Mouse (Mus musculus) intestine, embryonic 14.5 days (tissue): ENCODE data around the gene Ppp2r5c. TPM values are rescaled to one million over a fixed set of nuclear protein-coding genes. Genes with fewer than 3 reads are reported as not detected.

Experiments used
- ATAC-seq: fragments of 200-750 bp; cut with Nextera tagmentation; replicated peaks from 2 replicates; pipeline ENCODE4 v1.8.0; 2017; ENCODE audit warnings: low read depth, moderate number of reproducible peaks, moderate TSS enrichment, moderate library complexity; ENCODE audit not compliant: low FRiP score, low TSS enrichment
- DNase-seq: peaks from one replicate; pipeline ENCODE4 v3.0.0-alpha.2; 2018; ENCODE audit warnings: low spot score
- H3K27ac ChIP-seq: fragments of 300-500 bp; sonication (generic); 2 replicates; pipeline ENCODE4 v1.5.1; 2014; ENCODE audit warnings: low read depth, mild to moderate bottlenecking, control low read depth
- H3K27me3 ChIP-seq: fragments of 300-500 bp; sonication (generic); replicated peaks from 2 replicates; pipeline ENCODE4 v1.6.1; 2014; ENCODE audit warnings: low read length, control low read depth; ENCODE audit not compliant: control insufficient read depth, insufficient read depth
- H3K36me3 ChIP-seq: fragments of 300-500 bp; sonication (generic); 2 replicates; pipeline ENCODE4 v1.6.1; 2014; ENCODE audit warnings: low read length, control low read depth; ENCODE audit not compliant: control insufficient read depth, insufficient read depth
- H3K4me1 ChIP-seq: fragments of 300-500 bp; sonication (generic); replicated peaks from 2 replicates; pipeline ENCODE4 v1.6.1; 2014; ENCODE audit warnings: low read length, control low read depth, mixed read lengths; ENCODE audit not compliant: control insufficient read depth, insufficient read depth
- H3K4me2 ChIP-seq: fragments of 300-500 bp; sonication (generic); 2 replicates; pipeline ENCODE4 v1.6.1; 2014; ENCODE audit warnings: low read length
- H3K4me3 ChIP-seq: fragments of 300-500 bp; sonication (generic); 2 replicates; pipeline ENCODE4 v1.5.1; 2014; ENCODE audit warnings: low read depth, low read length, control low read depth, mixed read lengths
- H3K9ac ChIP-seq: fragments of 300-500 bp; sonication (generic); 2 replicates; pipeline ENCODE4 v1.6.1; 2014; ENCODE audit warnings: mild to moderate bottlenecking, low read length
- H3K9me3 ChIP-seq: fragments of 300-500 bp; sonication (generic); 2 replicates; pipeline ENCODE4 v1.6.1; 2016; ENCODE audit warnings: low read length, control low read depth; ENCODE audit not compliant: control insufficient read depth
- WGBS: fragments of 180-500 bp; shearing (Covaris S2); extraction: QIAGEN DNeasy Blood & Tissue Kit; methylation state at CpG from one replicate; pipeline ENCODE4 v1.1.7; 2014; 5-methylcytosine and 5-hydroxymethylcytosine counted together
- polyA plus RNA-seq: library from polyadenylated mRNA; unstranded; fragments of >200 nt; fragmentation: Nextera tagmentation; extraction: Ambion mirVana; gene quantifications from 2 replicates; pipeline ENCODE4 v1.2.1, GENCODE M21; 2014

Gene Ppp2r5c
- 153 and 170 TPM in 2 replicates for polyA plus RNA-seq

- ATAC-seq (peak; percentile 96), DNase-seq (peak; percentile 96)
- 0 out of 2 replicates have a peak, but pooled peaks cover 10% of the 10 kb centered on the region for H3K4me1 ChIP-seq
- under 1% methylated on average over 62 of the region's 86 CpGs for WGBS
- no peaks in the 10 kb centered on the region for H3K27me3 ChIP-seq
- no peaks in the 10 kb centered on the region for H3K36me3 ChIP-seq
- H3K4me3 ChIP-seq: peak within 1 kb of the TSS; percentile 65
- H3K9ac ChIP-seq: peak within 1 kb of the TSS; percentile 75
- no peaks in the 10 kb centered on the region for H3K9me3 ChIP-seq
- H3K27ac ChIP-seq: peak within 1 kb of the TSS; percentile 91
- H3K4me2 ChIP-seq: peak within 1 kb of the TSS; percentile 84
Observed at GRCm38 (mm10) chr12:110446290-110447170, at the start of gene Ppp2r5c. Gene Ppp2r5c (plus strand): TSS chr12:110447120.

- Histone ChIP-seq H3K4me1 (no peaks in the 10 kb centered on the region), H3K36me3 (no peaks in the 10 kb centered on the region), H3K9ac (no peak overlapping the region), H3K4me3 (no peak overlapping the region), H3K4me2 (no peak overlapping the region), H3K27ac (no peak overlapping the region), H3K9me3 (no peaks in the 10 kb centered on the region), H3K27me3 (no peaks in the 10 kb centered on the region)
- WGBS: 22% methylated on average over 8 of the region's 8 CpGs
- DNase-seq (peak; percentile 89), ATAC-seq (no peak)
Observed at GRCm38 (mm10) chr12:110398351-110398750, 48.6 kb upstream of the Ppp2r5c start.

GRCm38 (mm10) chr12:110399161-110399560 lies 47.8 kb upstream of the Ppp2r5c start:
- 83% methylated on average over 6 of the region's 6 CpGs for WGBS
- H3K4me1 ChIP-seq: no peaks in the 10 kb centered on the region
- DNase-seq (no peak), ATAC-seq (no peak)
- H3K27me3 ChIP-seq: no peaks in the 10 kb centered on the region
- no peak overlapping the region for H3K4me3 ChIP-seq
- no peak overlapping the region for H3K4me2 ChIP-seq
- no peaks in the 10 kb centered on the region for H3K9me3 ChIP-seq
- H3K36me3 ChIP-seq: no peaks in the 10 kb centered on the region
- H3K27ac ChIP-seq: no peak overlapping the region
- H3K9ac ChIP-seq: no peak overlapping the region

- no peak overlapping the region for H3K4me3 ChIP-seq
- WGBS: 85% methylated on average over 5 of the region's 5 CpGs
- H3K4me2 ChIP-seq: no peak overlapping the region
- no peaks in the 10 kb centered on the region for H3K27me3 ChIP-seq
- H3K36me3 ChIP-seq: no peaks in the 10 kb centered on the region
- H3K9me3 ChIP-seq: no peaks in the 10 kb centered on the region
- no peak overlapping the region for H3K9ac ChIP-seq
- no peak overlapping the region for H3K27ac ChIP-seq
- ATAC-seq: no peak
- no peaks in the 10 kb centered on the region for H3K4me1 ChIP-seq
- no peak for DNase-seq
Observed at GRCm38 (mm10) chr12:110400936-110401335, 46.0 kb upstream of the Ppp2r5c start.

- Histone ChIP-seq H3K27ac (no peak overlapping the region), H3K4me3 (no peak overlapping the region), H3K4me1 (no peaks in the 10 kb centered on the region), H3K36me3 (no peaks in the 10 kb centered on the region), H3K27me3 (no peaks in the 10 kb centered on the region), H3K9ac (no peak overlapping the region), H3K9me3 (no peaks in the 10 kb centered on the region), H3K4me2 (no peak overlapping the region)
- no peak for DNase-seq
- no peak for ATAC-seq
- 85% methylated on average over 4 of the region's 4 CpGs for WGBS
Observed at GRCm38 (mm10) chr12:110401871-110402270, 45.0 kb upstream of the Ppp2r5c start.

GRCm38 (mm10) chr12:110416244-110416643 lies 30.7 kb upstream of the Ppp2r5c start:
- no peak for DNase-seq
- H3K27ac ChIP-seq: no peak overlapping the region
- no peaks in the 10 kb centered on the region for H3K27me3 ChIP-seq
- no peak overlapping the region for H3K9ac ChIP-seq
- no peak overlapping the region for H3K4me3 ChIP-seq
- H3K9me3 ChIP-seq: no peaks in the 10 kb centered on the region
- H3K4me1 ChIP-seq: no peaks in the 10 kb centered on the region
- no peak for ATAC-seq
- 43% methylated on average over 3 of the region's 3 CpGs for whole genome bisulfite sequencing
- H3K4me2 ChIP-seq: no peak overlapping the region
- H3K36me3 ChIP-seq: no peaks in the 10 kb centered on the region

- H3K4me3 ChIP-seq: no peak overlapping the region
- no peaks in the 10 kb centered on the region for H3K4me1 ChIP-seq
- ATAC-seq (no peak), DNase-seq (no peak)
- H3K27me3 ChIP-seq: no peaks in the 10 kb centered on the region
- H3K9me3 ChIP-seq: no peaks in the 10 kb centered on the region
- no peaks in the 10 kb centered on the region for H3K36me3 ChIP-seq
- H3K27ac ChIP-seq: no peak overlapping the region
- WGBS: 50% methylated on average over 28 of the region's 28 CpGs
- no peak overlapping the region for H3K9ac ChIP-seq
- peak overlapping the region; percentile 20; the same call in 1 of the 2 replicates for H3K4me2 ChIP-seq
Observed at GRCm38 (mm10) chr12:110417023-110417986, 29.6 kb upstream of the Ppp2r5c start.

- no peak for DNase-seq
- peak; percentile 66 for ATAC-seq
- WGBS: 43% methylated on average over 20 of the region's 20 CpGs
- H3K27ac ChIP-seq: no peak overlapping the region
- H3K4me1 ChIP-seq: no peaks in the 10 kb centered on the region
- H3K4me2 ChIP-seq: no peak overlapping the region
- H3K27me3 ChIP-seq: no peaks in the 10 kb centered on the region
- no peak overlapping the region for H3K4me3 ChIP-seq
- H3K9me3 ChIP-seq: no peaks in the 10 kb centered on the region
- H3K36me3 ChIP-seq: no peaks in the 10 kb centered on the region
- H3K9ac ChIP-seq: no peak overlapping the region
Observed at GRCm38 (mm10) chr12:110417987-110418734, 28.8 kb upstream of the Ppp2r5c start.
